Mouse (Mus musculus): Measurements from ENCODE around the gene Ppfibp2. TPM values are rescaled to one million over a fixed set of nuclear protein-coding genes. Genes with fewer than 3 reads are reported as not detected.
A peak's percentile ranks its signal among the peaks of the same experiment; 100 is the strongest.

Gene Ppfibp2
- polyA plus RNA-seq, 1 experiment from 2014 or later, result 18.2 TPM

- no peaks in the 10 kb centered on the region for H3K9me3 ChIP-seq
- ATAC-seq (ENCODE audit: insufficient number of reproducible peaks, low FRiP score, low TSS enrichment, low read depth), result no peak
- H3K36me3 ChIP-seq, result no peaks in the 10 kb centered on the region
- peaks cover 7% of the 10 kb centered on the region for H3K4me1 ChIP-seq
- no peak overlapping the region for H3K4me3 ChIP-seq
- no peak overlapping the region for H3K9ac ChIP-seq
- H3K4me2 ChIP-seq, result no peak overlapping the region
- 62% methylated on average over 12 of the region's 12 CpGs for WGBS
- H3K27ac ChIP-seq, result peak overlapping the region; percentile 6
- H3K27me3 ChIP-seq, result no peaks in the 10 kb centered on the region
Measured at GRCm38 (mm10) chr7:107648937-107649688, 54.1 kb downstream of the Ppfibp2 start.

- H3K4me2 ChIP-seq, result no peak overlapping the region
- 83% methylated on average over 7 of the region's 7 CpGs for WGBS
- H3K9me3 ChIP-seq, result no peaks in the 10 kb centered on the region
- H3K4me1 ChIP-seq, result peaks cover 7% of the 10 kb centered on the region
- H3K4me3 ChIP-seq, result no peak overlapping the region
- no peak overlapping the region for H3K9ac ChIP-seq
- no peak overlapping the region for H3K27ac ChIP-seq
- H3K27me3 ChIP-seq, result no peaks in the 10 kb centered on the region
- no peaks in the 10 kb centered on the region for H3K36me3 ChIP-seq
- ATAC-seq (ENCODE audit: insufficient number of reproducible peaks, low FRiP score, low TSS enrichment, low read depth), result no peak
Measured at GRCm38 (mm10) chr7:107649990-107650389, 55.0 kb downstream of the Ppfibp2 start.

- Histone ChIP-seq H3K4me1 (peaks cover 9% of the 10 kb centered on the region), H3K27me3 (no peaks in the 10 kb centered on the region), H3K4me3 (no peak overlapping the region), H3K36me3 (no peaks in the 10 kb centered on the region), H3K27ac (no peak overlapping the region), H3K9ac (no peak overlapping the region), H3K4me2 (no peak overlapping the region), H3K9me3 (no peaks in the 10 kb centered on the region)
- WGBS, result 27% methylated on average over 1 of the region's 1 CpGs
- no peak for ATAC-seq (ENCODE audit: insufficient number of reproducible peaks, low FRiP score, low TSS enrichment, low read depth)
Measured at GRCm38 (mm10) chr7:107651821-107652220, 56.8 kb downstream of the Ppfibp2 start.

GRCm38 (mm10) chr7:107656451-107656850, 61.4 kb downstream of the Ppfibp2 start:
- H3K27me3 ChIP-seq, result no peaks in the 10 kb centered on the region
- WGBS, result 78% methylated on average over 6 of the region's 6 CpGs
- ATAC-seq (ENCODE audit: insufficient number of reproducible peaks, low FRiP score, low TSS enrichment, low read depth), result no peak

GRCm38 (mm10) chr7:107659186-107659918, 64.3 kb downstream of the Ppfibp2 start:
- Histone ChIP-seq H3K27me3 (no peaks in the 10 kb centered on the region), H3K4me2 (no peak overlapping the region), H3K36me3 (no peaks in the 10 kb centered on the region), H3K4me3 (no peak overlapping the region), H3K27ac (no peak overlapping the region; the same call in 1 of the 2 replicates), H3K9me3 (no peaks in the 10 kb centered on the region), H3K4me1 (peaks cover 38% of the 10 kb centered on the region), H3K9ac (no peak overlapping the region)
- no peak for ATAC-seq (ENCODE audit: insufficient number of reproducible peaks, low FRiP score, low TSS enrichment, low read depth)
- 60% methylated on average over 8 of the region's 8 CpGs for WGBS

More at GRCm38 (mm10) chr7:107656451-107656850, 61.4 kb downstream of the Ppfibp2 start:
- Histone ChIP-seq H3K36me3 (no peaks in the 10 kb centered on the region), H3K4me1 (peaks cover 13% of the 10 kb centered on the region), H3K27ac (no peak overlapping the region), H3K9ac (no peak overlapping the region), H3K4me2 (no peak overlapping the region), H3K9me3 (no peaks in the 10 kb centered on the region), H3K4me3 (no peak overlapping the region)

- Histone ChIP-seq H3K36me3 (no peaks in the 10 kb centered on the region), H3K9me3 (no peaks in the 10 kb centered on the region), H3K27me3 (no peaks in the 10 kb centered on the region), H3K4me3 (no peak overlapping the region), H3K4me1 (peaks cover 57% of the 10 kb centered on the region), H3K9ac (no peak overlapping the region), H3K4me2 (no peak overlapping the region), H3K27ac (peak overlapping the region; percentile 72)
- WGBS, result 20% methylated on average over 8 of the region's 8 CpGs
- ATAC-seq (ENCODE audit: insufficient number of reproducible peaks, low FRiP score, low TSS enrichment, low read depth), result no peak
Measured at GRCm38 (mm10) chr7:107661189-107661842, 66.3 kb downstream of the Ppfibp2 start.

GRCm38 (mm10) chr7:107661843-107662281, 66.9 kb downstream of the Ppfibp2 start:
- no peak for ATAC-seq (ENCODE audit: insufficient number of reproducible peaks, low FRiP score, low TSS enrichment, low read depth)
- H3K4me1 ChIP-seq, result peaks cover 60% of the 10 kb centered on the region
- H3K4me2 ChIP-seq, result no peak overlapping the region
- H3K36me3 ChIP-seq, result no peaks in the 10 kb centered on the region
- no peaks in the 10 kb centered on the region for H3K27me3 ChIP-seq
- no peaks in the 10 kb centered on the region for H3K9me3 ChIP-seq
- 47% methylated on average over 5 of the region's 5 CpGs for WGBS
- H3K4me3 ChIP-seq, result no peak overlapping the region
- peak overlapping the region; percentile 72 for H3K27ac ChIP-seq
- no peak overlapping the region for H3K9ac ChIP-seq

- Histone ChIP-seq H3K4me3 (no peak overlapping the region), H3K27me3 (no peaks in the 10 kb centered on the region), H3K9ac (no peak overlapping the region), H3K27ac (0 out of 2 replicates have a peak overlapping the region, but pooled peaks have one; percentile 22), H3K4me2 (no peak overlapping the region), H3K9me3 (no peaks in the 10 kb centered on the region), H3K4me1 (peaks cover 62% of the 10 kb centered on the region), H3K36me3 (no peaks in the 10 kb centered on the region)
- no peak for ATAC-seq (ENCODE audit: insufficient number of reproducible peaks, low FRiP score, low TSS enrichment, low read depth)
- 60% methylated on average over 6 of the region's 6 CpGs for WGBS
Measured at GRCm38 (mm10) chr7:107663621-107664020, 68.6 kb downstream of the Ppfibp2 start.

GRCm38 (mm10) chr7:107664063-107665056, 69.4 kb downstream of the Ppfibp2 start:
- Histone ChIP-seq H3K9ac (no peak overlapping the region), H3K9me3 (no peaks in the 10 kb centered on the region), H3K4me2 (peak overlapping the region; percentile 51), H3K27me3 (no peaks in the 10 kb centered on the region), H3K4me1 (peaks cover 60% of the 10 kb centered on the region), H3K27ac (peak overlapping the region; percentile 89), H3K4me3 (no peak overlapping the region), H3K36me3 (no peaks in the 10 kb centered on the region)
- WGBS, result 21% methylated on average over 8 of the region's 8 CpGs
- ATAC-seq (ENCODE audit: insufficient number of reproducible peaks, low FRiP score, low TSS enrichment, low read depth), result peak; percentile 49

GRCm38 (mm10) chr7:107665221-107665585, 70.2 kb downstream of the Ppfibp2 start:
- 12% methylated on average over 4 of the region's 4 CpGs for WGBS
- Histone ChIP-seq H3K27me3 (no peaks in the 10 kb centered on the region), H3K9me3 (no peaks in the 10 kb centered on the region), H3K9ac (peak overlapping the region; percentile 10; the same call in 1 of the 2 replicates), H3K4me3 (peak overlapping the region; percentile 39), H3K4me2 (peak overlapping the region; percentile 51), H3K27ac (peak overlapping the region; percentile 89), H3K36me3 (no peaks in the 10 kb centered on the region), H3K4me1 (peaks cover 57% of the 10 kb centered on the region)
- ATAC-seq (ENCODE audit: insufficient number of reproducible peaks, low FRiP score, low TSS enrichment, low read depth), result peak; percentile 30; the same call in 1 of the 2 replicates
